8 mouse cellular contexts compared by ENCODE assay signal in the genomic region with DNA sequence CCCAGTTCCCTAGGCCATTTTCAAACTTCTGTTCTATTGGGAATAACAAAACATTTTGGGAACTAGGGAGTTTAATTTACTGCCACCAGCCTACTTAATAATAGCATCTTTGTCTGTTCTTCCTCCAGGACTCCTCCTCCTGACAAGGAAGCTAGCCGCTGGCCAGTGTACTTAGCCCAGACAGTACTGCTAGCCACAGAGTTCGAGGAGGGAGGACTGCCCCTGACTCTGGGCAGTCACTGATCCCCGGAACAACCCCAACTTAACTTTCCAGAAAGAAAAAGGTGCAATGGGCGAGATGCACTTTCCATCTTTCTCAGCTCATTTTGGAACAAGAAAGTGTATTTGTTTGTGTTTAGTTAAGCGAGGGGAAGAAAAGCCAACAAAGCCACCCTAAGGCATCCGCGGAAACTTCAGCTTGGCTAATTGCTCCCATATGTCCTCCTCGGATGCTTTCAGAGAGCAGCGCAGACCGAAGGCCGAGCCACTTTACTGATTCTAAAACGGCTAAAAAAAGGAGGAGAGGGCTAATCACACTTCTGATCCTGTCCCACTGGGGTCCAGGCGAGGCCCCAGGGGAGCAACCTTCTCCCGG. TPM values are rescaled to one million over a fixed set of nuclear protein-coding genes. Genes with fewer than 3 reads are reported as not detected.
A peak's percentile ranks its signal among the peaks of the same experiment; 100 is the strongest.
DNase-seq lines count a peak whose midpoint lies in the region; ATAC-seq and TF ChIP-seq lines count a peak whose summit lies in the region.

No protein-coding gene starts in this region.

- intact Hi-C loops in gastrocnemius, postnatal 36 days (cut with DNase I), result no loop called here

- peak overlapping the region; percentile 80 for H3K4me2 ChIP-seq in intestine, embryonic 14.5 days (ENCODE audit: low read length)
- peak overlapping the region; percentile 96 for H3K4me2 ChIP-seq in neural tube, embryonic 11.5 days (ENCODE audit: low read depth)

- H3K27ac ChIP-seq in layer of hippocampus, adult 2 months, result peak overlapping the region; percentile 95
- H3K27ac ChIP-seq in cortical plate, adult 2 months (ENCODE audit: insufficient read depth, low read length), result peak overlapping the region; percentile 32; the same call in 1 of the 2 replicates
- peak overlapping the region; percentile 92 for H3K27ac ChIP-seq in intestine, embryonic 14.5 days (ENCODE audit: low read depth)
- H3K27ac ChIP-seq in neural tube, embryonic 11.5 days (ENCODE audit: low read depth, low read length), result peak overlapping the region; percentile 88

- no peaks in the 10 kb centered on the region for H3K27me3 ChIP-seq in intestine, embryonic 14.5 days (replicated peaks; ENCODE audit: control insufficient read depth, insufficient read depth, low read length)
- H3K27me3 ChIP-seq in neural tube, embryonic 11.5 days (ENCODE audit: control insufficient read depth, insufficient read depth, low read length), result no peaks in the 10 kb centered on the region

- TF ChIP-seq CTCF in layer of hippocampus, adult 2 months (conservative IDR thresholded peaks at IDR 0.05), result no peak
- TF ChIP-seq CTCF in cortical plate, adult 2 months (IDR thresholded peaks at IDR 0.05; ENCODE audit: extremely low read depth, insufficient read depth, low read length), result no peak

- no peak for TF ChIP-seq POLR2A in cortical plate, adult 2 months (IDR thresholded peaks at IDR 0.05; ENCODE audit: extremely low read depth, insufficient read depth, low read length)

- DNase-seq in layer of hippocampus, adult 2 months (ENCODE audit: low spot score in 2 of 2), result no peak
- DNase-seq in layer of hippocampus, postnatal 25 days (ENCODE audit: extremely low spot score in 1 of 2, low spot score in 1 of 2), result no peak
- DNase-seq in intestine, embryonic 14.5 days (ENCODE audit: low spot score), result no peak
- no peak for DNase-seq in neural tube, embryonic 11.5 days (ENCODE audit: low spot score)
- DNase-seq in gastrocnemius, postnatal 36 days, result no peak
- no peak for DNase-seq in cerebellum, adult 11-12 months

- no peaks in the 10 kb centered on the region for H3K9me3 ChIP-seq in intestine, embryonic 14.5 days (ENCODE audit: control insufficient read depth, low read length)
- H3K9me3 ChIP-seq in neural tube, embryonic 11.5 days (ENCODE audit: control insufficient read depth, low read length), result no peaks in the 10 kb centered on the region

- peaks cover 3% of the 10 kb centered on the region for H3K4me1 ChIP-seq in cortical plate, adult 2 months (ENCODE audit: control insufficient read depth, insufficient read depth, low read length)
- H3K4me1 ChIP-seq in intestine, embryonic 14.5 days (replicated peaks; ENCODE audit: control insufficient read depth, insufficient read depth, low read length), result peaks cover 40% of the 10 kb centered on the region
- H3K4me1 ChIP-seq in neural tube, embryonic 11.5 days (ENCODE audit: control insufficient read depth, insufficient read depth, low read length), result peaks cover 7% of the 10 kb centered on the region

- 3% methylated on average over 14 of the region's 14 CpGs for WGBS in intestine, embryonic 14.5 days
- WGBS in neural tube, embryonic 11.5 days, result 0% methylated on average over 14 of the region's 14 CpGs

- H3K9ac ChIP-seq in intestine, embryonic 14.5 days (ENCODE audit: low read length), result peak overlapping the region; percentile 91
- H3K9ac ChIP-seq in neural tube, embryonic 11.5 days (ENCODE audit: low read length), result peak overlapping the region; percentile 86

- ATAC-seq in intestine, embryonic 14.5 days (replicated peaks; ENCODE audit: low FRiP score, low TSS enrichment, low read depth), result no peak; the same call in 1 of the 2 replicates
- 0 out of 2 replicates have a peak, but pooled peaks have one; percentile 43 for ATAC-seq in neural tube, embryonic 11.5 days (ENCODE audit: insufficient read depth, low FRiP score, low TSS enrichment)
- ATAC-seq in megakaryocyte-erythroid progenitor cell, adult 5-6 weeks (replicated peaks; ENCODE audit: low FRiP score, low TSS enrichment, poor library complexity, severe bottlenecking), result no peak

- no peaks in the 10 kb centered on the region for H3K36me3 ChIP-seq in intestine, embryonic 14.5 days (ENCODE audit: control insufficient read depth, insufficient read depth, low read length)
- no peaks in the 10 kb centered on the region for H3K36me3 ChIP-seq in neural tube, embryonic 11.5 days (ENCODE audit: control insufficient read depth, insufficient read depth, low read length)

- H3K4me3 ChIP-seq in layer of hippocampus, adult 2 months, result peak overlapping the region; percentile 85
- H3K4me3 ChIP-seq in cortical plate, adult 2 months (ENCODE audit: insufficient read depth, low read length), result peak overlapping the region; percentile 58
- H3K4me3 ChIP-seq in intestine, embryonic 14.5 days (ENCODE audit: low read depth, low read length), result peak overlapping the region; percentile 89
- peak overlapping the region; percentile 88 for H3K4me3 ChIP-seq in neural tube, embryonic 11.5 days (ENCODE audit: low read depth, low read length)

RNA-seq across cellular contexts. Expression of a gene that starts 0.5 kb away (rescaled TPM):
- total RNA-seq in layer of hippocampus, adult 2 months (2021), result 100 to 1,000 TPM; 118 to 124 TPM
- 100 to 1,000 TPM in 1 of 2 experiments, 10 to 100 TPM in 1; 93.6 to 107 TPM for total RNA-seq in layer of hippocampus, postnatal 25 days (2021)
- polyA plus RNA-seq in cortical plate, adult 2 months (2012; rRNA removed), result 9.8 and 14.3 TPM in 2 replicates
- 24.8 and 25.0 TPM in 2 replicates for polyA plus RNA-seq in intestine, embryonic 14.5 days (2014; fragmentation: Nextera tagmentation; extraction: Ambion mirVana)
- 14.4 and 18.0 TPM in 2 replicates for polyA plus RNA-seq in neural tube, embryonic 11.5 days (2014; fragmentation: Nextera tagmentation; extraction: Ambion mirVana)
- total RNA-seq in megakaryocyte-erythroid progenitor cell, adult 5-6 weeks (2014; fragmentation: Nextera tagmentation), result 4.5 and 7.9 TPM in 2 replicates
- total RNA-seq in megakaryocyte-erythroid progenitor cell, adult 5-6 weeks (2017), result 3.5 and 4.6 TPM in 2 replicates
- 1 to 10 TPM; 6.8 to 8.3 TPM for total RNA-seq in gastrocnemius, postnatal 36 days (2021)

Comparison
In these comparisons a context has a peak if more than half of its experiments do, and no peak if none do; other contexts are left out.
1. H3K27ac ChIP-seq: peak in every context shown above with its lines; median percentile 95 in layer of hippocampus, adult 2 months; 92 in intestine, embryonic 14.5 days; 88 in neural tube, embryonic 11.5 days; 32 in cortical plate, adult 2 months.
2. RNA of a gene that starts 0.5 kb away (total RNA-seq): 118 to 124 TPM in layer of hippocampus, adult 2 months and 93.6 to 107 TPM in layer of hippocampus, postnatal 25 days; 6.8 to 8.3 TPM in gastrocnemius, postnatal 36 days and 3.5 to 7.9 TPM in megakaryocyte-erythroid progenitor cell, adult 5-6 weeks; every median in the first group is over 10 times any median in the second.
3. Peak in every context shown above with its lines, with median percentiles within 50 percentile points of each other: H3K4me3 ChIP-seq.